Mouse (Mus musculus) spleen, adult 18-20 months (tissue): ENCODE data around the gene Ap1g2.

Source experiments
- DNase-seq, 2 experiments: peaks; one replicate each; pipeline ENCODE4 v3.0.0; 2022; ENCODE audit warnings: mixed read lengths in 2 of 2

Ap1g2 gene

GRCm38 (mm10) chr14:55085324-55086008 is 20.9 kb downstream of the Ap1g2 start:
- no peak for DNase-seq

GRCm38 (mm10) chr14:55083481-55083880 is 22.9 kb downstream of the Ap1g2 start:
- DNase-seq: no peak

DNA sequence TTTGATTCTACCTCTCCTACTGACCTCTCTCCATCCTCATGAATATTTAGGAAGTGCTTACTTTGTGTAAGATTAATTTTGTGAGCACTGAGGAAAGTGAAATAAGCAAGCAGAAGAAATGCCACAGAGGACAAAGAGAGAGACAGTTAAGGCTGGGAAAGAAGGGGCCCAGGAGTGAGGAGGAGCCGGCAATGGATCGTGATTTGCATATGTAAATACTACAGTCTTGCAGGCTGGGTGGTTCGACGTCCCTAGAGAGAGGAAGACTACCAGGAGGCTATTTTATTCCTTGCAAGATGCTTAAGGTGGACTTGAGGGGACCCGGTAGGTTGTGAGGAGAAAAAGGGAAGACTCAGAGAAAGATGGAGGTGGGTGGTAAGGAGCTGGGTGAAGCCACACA is 25.3 kb downstream of the Ap1g2 start:
- no peak for DNase-seq

- peak in 1 of 2 experiments; percentile 70 for DNase-seq
Measured at GRCm38 (mm10) chr14:55079214-55079970, 27.0 kb downstream of the Ap1g2 start.

GRCm38 (mm10) chr14:55078366-55078989 is 27.9 kb downstream of the Ap1g2 start:
- DNase-seq: no peak

DNA sequence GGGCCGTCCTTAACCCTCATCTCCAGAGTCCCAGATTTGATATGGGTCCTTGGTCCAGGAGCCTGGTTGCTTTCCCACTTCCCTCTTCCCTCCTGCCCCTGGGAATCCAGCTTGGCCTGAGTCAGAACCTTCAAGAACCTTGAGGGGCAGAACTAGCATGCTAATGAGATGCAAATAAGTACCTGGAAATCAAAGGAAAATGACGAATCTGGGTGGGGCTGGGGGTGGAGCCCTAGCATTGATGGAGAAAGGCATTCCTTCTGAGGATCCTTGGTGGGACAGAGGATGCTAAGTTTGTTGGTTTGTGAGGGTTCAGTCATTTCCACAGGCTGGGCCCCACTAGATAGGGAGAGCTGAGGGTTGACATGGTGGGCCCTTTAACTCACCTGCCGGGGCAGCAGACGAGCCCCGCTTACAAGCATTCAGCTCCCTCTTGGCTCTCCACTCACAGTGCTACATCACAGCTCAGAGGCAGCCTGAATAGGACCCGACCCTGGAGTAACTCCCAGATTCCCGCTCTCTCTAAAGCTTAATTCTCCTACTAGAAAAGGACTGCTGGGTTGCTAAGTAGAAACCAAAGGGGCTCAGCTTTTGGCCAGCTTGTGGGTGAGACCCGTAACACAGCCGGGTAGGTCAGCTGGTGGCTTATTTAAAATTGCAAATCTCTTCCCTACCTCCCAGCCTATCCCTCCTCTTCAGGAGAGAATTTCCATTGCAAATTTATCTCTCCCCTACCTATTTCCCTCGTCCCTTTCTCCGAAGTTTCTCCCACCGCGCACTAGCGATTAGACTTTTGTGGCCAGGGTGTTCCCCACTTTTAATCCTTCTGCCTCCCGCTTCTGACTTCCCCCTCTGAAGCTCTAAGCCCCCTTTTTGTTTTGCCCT is 28.7 kb downstream of the Ap1g2 start:
- DNase-seq: no peak

GRCm38 (mm10) chr14:55076956-55077355 is 29.4 kb downstream of the Ap1g2 start:
- no peak for DNase-seq

GRCm38 (mm10) chr14:55076224-55076623 is 30.2 kb downstream of the Ap1g2 start:
- no peak for DNase-seq

GRCm38 (mm10) chr14:55074416-55074815 is 32.0 kb downstream of the Ap1g2 start:
- DNase-seq: no peak

DNA sequence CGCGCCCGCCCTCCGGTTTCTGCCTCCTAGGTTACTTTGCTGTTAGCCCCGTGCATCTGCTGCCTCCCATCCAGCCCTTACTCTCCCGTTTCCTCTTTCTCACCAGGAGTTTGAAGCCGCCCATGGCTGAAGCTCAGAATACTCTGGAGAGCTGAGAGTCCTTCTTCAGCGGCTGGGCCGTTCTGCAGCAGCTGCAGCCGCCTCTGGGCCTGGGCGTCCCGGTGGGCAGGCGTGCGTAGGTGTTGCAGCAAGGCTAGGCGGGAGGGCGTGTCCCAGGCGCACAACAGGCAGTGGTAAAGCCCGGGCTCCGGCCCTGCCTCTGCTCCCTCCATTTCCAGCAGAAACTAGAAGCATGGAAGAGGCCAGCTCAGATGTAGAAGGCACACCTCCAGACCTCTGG is 34.6 kb downstream of the Ap1g2 start:
- no peak for DNase-seq

- DNase-seq: no peak
Measured at GRCm38 (mm10) chr14:55066042-55066441, 40.4 kb downstream of the Ap1g2 start.

GRCm38 (mm10) chr14:55065391-55065790 is 41.0 kb downstream of the Ap1g2 start:
- no peak for DNase-seq

DNA sequence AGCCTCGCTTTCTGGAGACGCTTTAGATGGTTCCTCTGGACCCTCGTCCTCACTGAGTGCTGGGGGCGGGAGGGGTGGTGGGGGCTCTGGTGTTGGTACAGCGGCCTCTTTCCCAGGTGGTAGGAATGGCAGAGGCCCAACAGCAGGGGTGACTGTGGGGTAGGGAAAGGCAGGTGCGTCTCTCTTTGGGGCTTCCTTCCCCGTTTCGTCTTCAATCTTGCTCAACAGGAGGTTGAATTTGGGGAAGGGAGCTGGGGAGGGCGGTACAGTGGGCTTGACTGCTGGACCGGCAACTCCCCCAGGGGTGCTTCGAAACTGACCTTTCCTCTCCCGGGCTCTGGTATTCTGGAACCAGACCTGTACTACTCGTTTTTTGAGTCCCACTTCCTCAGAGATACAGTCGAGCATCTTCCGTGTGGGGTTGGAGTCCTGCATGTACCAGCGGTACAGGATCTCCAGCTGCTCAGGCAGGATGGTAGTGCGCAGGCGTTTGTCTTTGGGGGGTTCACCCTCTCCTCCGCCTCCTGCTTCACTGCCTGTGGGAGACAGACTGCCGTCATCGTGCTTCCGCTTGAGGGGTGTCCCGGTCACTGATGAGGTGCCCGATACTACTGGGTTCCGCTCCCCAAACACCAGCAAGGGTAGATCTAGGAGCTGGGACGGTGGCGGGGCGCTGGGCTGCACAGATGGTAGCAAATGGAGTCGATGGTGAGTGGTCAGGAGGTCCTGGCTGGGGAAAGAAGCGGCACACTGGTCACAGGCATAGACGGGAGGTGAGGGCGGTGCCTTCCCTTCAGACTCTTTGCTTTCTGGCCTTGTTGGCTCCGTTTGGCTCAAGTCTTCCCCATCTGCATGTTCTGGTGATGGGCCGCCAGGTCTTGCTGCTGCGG is 41.7 kb downstream of the Ap1g2 start:
- DNase-seq: no peak

DNA sequence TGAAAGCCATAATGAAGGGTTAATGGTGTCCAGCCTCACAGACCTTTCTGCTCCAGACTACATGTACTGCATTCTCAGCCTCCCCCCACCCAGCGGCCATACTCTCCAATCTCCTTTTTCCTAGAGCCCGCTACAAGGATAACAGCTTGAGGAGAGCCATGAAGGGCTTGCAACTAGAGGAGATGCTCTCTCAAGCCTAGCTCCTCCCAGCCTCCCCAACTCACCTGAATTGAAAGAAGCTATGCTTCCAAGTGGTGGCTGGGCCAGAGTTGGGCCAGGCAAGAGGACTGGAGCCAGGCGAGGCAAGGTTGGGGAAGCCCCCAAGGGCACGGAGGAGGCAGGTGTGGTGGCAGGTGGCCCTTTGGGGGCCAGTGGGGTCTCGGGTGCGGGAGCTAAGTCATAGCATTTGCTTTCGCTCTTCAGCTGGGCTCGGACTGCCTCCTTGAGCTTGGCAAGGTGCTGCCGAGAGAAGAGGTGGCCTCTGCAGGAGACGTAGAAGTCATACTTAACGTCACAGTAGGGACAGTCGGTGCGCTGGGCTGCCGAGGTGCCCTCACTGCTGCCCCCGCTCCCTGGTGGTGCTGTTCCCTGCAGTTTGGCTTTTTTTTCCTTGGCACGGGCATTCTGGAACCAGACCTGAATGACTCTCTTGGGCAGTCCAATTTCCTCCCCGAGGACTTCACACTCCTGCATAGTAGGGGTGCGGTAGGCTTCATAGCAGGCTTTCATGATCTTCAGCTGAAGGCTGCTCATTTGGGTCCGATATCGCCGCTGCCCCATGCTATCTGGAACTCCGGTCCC is 42.6 kb downstream of the Ap1g2 start:
- no peak for DNase-seq

GRCm38 (mm10) chr14:55063117-55063516 is 43.3 kb downstream of the Ap1g2 start:
- DNase-seq: no peak

GRCm38 (mm10) chr14:55062626-55063025 is 43.8 kb downstream of the Ap1g2 start:
- no peak for DNase-seq

- no peak for DNase-seq
Measured at GRCm38 (mm10) chr14:55061845-55062244, 44.5 kb downstream of the Ap1g2 start.

GRCm38 (mm10) chr14:55059931-55060330 is 46.5 kb downstream of the Ap1g2 start:
- DNase-seq: no peak

DNA sequence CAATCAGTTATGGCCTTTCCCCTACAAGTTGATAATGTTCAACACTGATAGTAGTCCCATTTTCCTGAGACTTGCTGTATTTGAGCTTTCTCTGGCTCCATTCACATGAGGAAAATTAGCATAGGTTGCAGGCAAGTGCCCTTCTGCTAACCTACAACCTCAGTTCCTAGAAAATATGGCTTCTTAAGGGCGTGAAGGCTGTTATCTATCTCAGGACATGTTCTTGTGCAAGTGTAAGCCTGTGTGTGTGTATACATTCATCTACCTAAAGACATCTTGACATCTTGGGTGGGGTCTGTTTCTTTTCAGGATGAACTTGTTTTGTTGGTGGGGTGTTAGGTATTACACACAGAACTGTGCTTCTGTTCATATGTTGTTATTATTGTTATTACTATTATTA is 47.4 kb downstream of the Ap1g2 start:
- DNase-seq: no peak

- no peak for DNase-seq
Measured at GRCm38 (mm10) chr14:55055167-55055834, 51.1 kb downstream of the Ap1g2 start.
